Mouse (Mus musculus) midbrain, postnatal 0 days (tissue): ENCODE results near the gene Gm9972. TPM values are rescaled to one million over a fixed set of nuclear protein-coding genes. Genes with fewer than 3 reads are reported as not detected.
A peak's percentile ranks its signal among the peaks of the same experiment; 100 is the strongest.

Experiments
- ATAC-seq: fragments of 200-750 bp; cut with Nextera tagmentation; 2 replicates; pipeline ENCODE4 v1.8.0; 2017; ENCODE audit warnings: moderate number of reproducible peaks, mild to moderate bottlenecking, moderate TSS enrichment, moderate library complexity; ENCODE audit not compliant: low FRiP score
- DNase-seq: peaks from one replicate; pipeline ENCODE4 v3.0.0-alpha.2; 2015; ENCODE audit warnings: low spot score
- H3K27ac ChIP-seq: fragments of 300-500 bp; sonication (generic); 2 replicates; pipeline ENCODE4 v1.5.1; 2014; ENCODE audit warnings: low read depth, mild to moderate bottlenecking, low read length, mixed read lengths
- H3K27me3 ChIP-seq: fragments of 300-500 bp; sonication (generic); 2 replicates; pipeline ENCODE4 v1.6.1; 2014; ENCODE audit warnings: low read length, control low read depth, mixed read lengths; ENCODE audit not compliant: insufficient read depth
- H3K36me3 ChIP-seq: fragments of 300-500 bp; sonication (generic); 2 replicates; pipeline ENCODE4 v1.6.1; 2014; ENCODE audit warnings: low read length, control low read depth, mixed read lengths; ENCODE audit not compliant: insufficient read depth
- H3K4me1 ChIP-seq: fragments of 300-500 bp; sonication (generic); 2 replicates; pipeline ENCODE4 v1.6.1; 2014; ENCODE audit warnings: mild to moderate bottlenecking, control low read depth, antibody characterized with exemption, low read length, mixed read lengths; ENCODE audit not compliant: insufficient read depth
- H3K4me2 ChIP-seq: fragments of 300-500 bp; sonication (generic); 2 replicates; pipeline ENCODE4 v1.6.1; 2014; ENCODE audit warnings: low read depth, mild to moderate bottlenecking, low read length, mixed read lengths; ENCODE audit not compliant: poor library complexity, severe bottlenecking
- H3K4me3 ChIP-seq: fragments of 300-500 bp; sonication (generic); 2 replicates; pipeline ENCODE4 v1.5.1; 2014; ENCODE audit warnings: low read depth, mild to moderate bottlenecking, low read length, moderate library complexity
- H3K9ac ChIP-seq: fragments of 300-500 bp; sonication (generic); replicated peaks from 2 replicates; pipeline ENCODE4 v1.6.1; 2014; ENCODE audit warnings: mild to moderate bottlenecking, low read length, moderate library complexity, mixed read lengths; ENCODE audit not compliant: poor library complexity, severe bottlenecking
- H3K9me3 ChIP-seq: fragments of 300-500 bp; sonication (generic); 2 replicates; pipeline ENCODE4 v1.6.1; 2016; ENCODE audit warnings: low read length, control low read depth
- CTCF ChIP-seq: IDR thresholded peaks from 2 replicates; pipeline ENCODE4 v1.5.1; 2016; ENCODE audit warnings: antibody characterized with exemption, mild to moderate bottlenecking
- WGBS: fragments of 180-500 bp; shearing (Covaris S2); extraction: QIAGEN DNeasy Blood & Tissue Kit; methylation state at CpG from one replicate; pipeline ENCODE4 v1.1.7; 2014; 5-methylcytosine and 5-hydroxymethylcytosine counted together
- polyA plus RNA-seq: library from polyadenylated mRNA; unstranded; fragments of >200 nt; fragmentation: Nextera tagmentation; extraction: Ambion mirVana; gene quantifications from 2 replicates; pipeline ENCODE4 v1.2.1, GENCODE M21; 2015
- total RNA-seq: library from RNA; depleted of rRNA; stranded (reverse); fragments of >200 nt; gene quantifications from 2 replicates; pipeline ENCODE4 v1.2.3, GENCODE M21; 2014; rRNA removed

The Gm9972 gene
- total RNA-seq (not detected in 2 replicates), polyA plus RNA-seq (not detected in 2 replicates)

DNA sequence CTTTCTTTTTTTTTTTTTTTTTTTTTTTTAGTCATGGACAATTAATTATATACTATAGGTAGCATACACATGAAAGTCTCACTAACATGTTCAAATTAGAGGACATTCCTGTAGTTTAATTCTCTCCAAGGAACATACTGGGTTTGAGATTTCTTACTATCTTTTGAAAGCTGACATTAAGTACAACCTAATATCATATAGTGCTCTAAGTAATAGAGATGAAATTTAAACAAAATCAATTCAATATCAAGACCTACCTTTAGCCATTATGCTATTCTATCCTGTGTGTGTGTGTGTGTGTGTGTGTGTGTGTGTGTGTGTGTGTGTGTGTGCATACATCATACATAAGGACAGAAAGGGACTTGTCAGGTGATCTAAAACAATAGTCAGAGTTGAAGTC is at the start of gene Gm9972:
Gene Gm9972, plus strand, starts transcription at position 301 of the 400 bp plus-strand sequence.
- no peak for TF ChIP-seq CTCF
- no peaks in the 10 kb centered on the region for H3K36me3 ChIP-seq
- DNase-seq, result no peak
- no peaks in the 10 kb centered on the region for H3K27me3 ChIP-seq
- H3K4me1 ChIP-seq, result no peaks in the 10 kb centered on the region
- H3K9me3 ChIP-seq, result no peaks in the 10 kb centered on the region
- H3K4me3 ChIP-seq, result no peak within 1 kb of the TSS
- H3K9ac ChIP-seq, result no peak within 1 kb of the TSS
- no peak for ATAC-seq
- H3K4me2 ChIP-seq, result no peak within 1 kb of the TSS
- H3K27ac ChIP-seq, result no peak within 1 kb of the TSS

DNA sequence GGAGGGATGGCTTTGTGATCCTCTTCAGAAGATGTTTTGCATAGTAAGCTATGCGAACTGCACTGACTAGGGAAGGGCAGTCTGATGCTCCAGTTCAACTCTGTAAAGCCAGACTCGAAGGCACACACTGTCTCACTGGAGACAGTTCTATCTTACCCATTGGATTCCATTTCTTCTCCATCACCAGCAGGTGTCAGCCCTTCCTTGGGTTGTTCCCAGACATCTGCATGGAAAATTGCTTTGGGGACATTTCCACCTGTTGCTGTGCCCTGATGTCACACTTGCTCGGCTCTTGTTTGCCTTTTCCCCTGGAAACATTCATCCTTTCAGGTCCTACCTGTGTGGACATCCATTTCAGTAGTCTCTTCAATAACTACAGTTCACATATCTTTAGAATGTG is 36.4 kb upstream of the Gm9972 start:
- H3K9me3 ChIP-seq, result no peaks in the 10 kb centered on the region
- ATAC-seq (no peak), DNase-seq (peak; percentile 52)
- no peak overlapping the region for H3K4me3 ChIP-seq
- H3K4me2 ChIP-seq, result no peak overlapping the region
- H3K27me3 ChIP-seq, result no peaks in the 10 kb centered on the region
- WGBS, result 54% methylated on average over 3 of the region's 3 CpGs
- no peak overlapping the region for H3K27ac ChIP-seq
- no peaks in the 10 kb centered on the region for H3K36me3 ChIP-seq
- TF ChIP-seq CTCF, result peak; percentile 61
- no peaks in the 10 kb centered on the region for H3K4me1 ChIP-seq
- no peak overlapping the region for H3K9ac ChIP-seq

DNA sequence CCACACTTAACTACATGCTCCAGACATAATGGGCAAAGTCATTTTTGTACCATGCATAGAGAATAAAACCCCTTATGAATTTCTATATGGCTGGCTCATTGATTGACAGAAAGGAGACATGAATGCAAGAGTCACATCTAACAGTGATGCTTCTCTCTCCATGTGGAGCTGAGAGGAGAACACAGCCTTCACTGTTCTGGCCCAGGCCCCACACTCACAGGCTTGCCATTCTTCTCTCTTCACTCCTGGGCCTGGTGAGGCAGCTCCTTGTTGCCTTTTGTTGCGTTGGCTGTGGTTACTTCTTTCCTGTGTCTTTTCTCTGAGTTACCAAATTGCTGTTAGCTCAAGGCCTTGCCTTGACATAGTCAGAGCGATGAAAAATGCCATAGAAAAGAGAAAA is 23.6 kb upstream of the Gm9972 start:
- 77% methylated on average over 2 of the region's 2 CpGs for WGBS
- Histone ChIP-seq H3K9me3 (no peaks in the 10 kb centered on the region), H3K9ac (no peak overlapping the region), H3K4me1 (no peaks in the 10 kb centered on the region), H3K27me3 (no peaks in the 10 kb centered on the region), H3K27ac (0 out of 2 replicates have a peak overlapping the region, but pooled peaks have one; percentile 32), H3K36me3 (no peaks in the 10 kb centered on the region), H3K4me2 (no peak overlapping the region), H3K4me3 (no peak overlapping the region)
- ATAC-seq (no peak), DNase-seq (peak; percentile 22)
- TF ChIP-seq CTCF, result no peak

GRCm38 (mm10) chr11:43012980-43013379 is 22.6 kb upstream of the Gm9972 start:
- Histone ChIP-seq H3K4me3 (no peak overlapping the region), H3K4me1 (no peaks in the 10 kb centered on the region), H3K36me3 (no peaks in the 10 kb centered on the region), H3K27ac (peak overlapping the region; percentile 39; the same call in 1 of the 2 replicates), H3K27me3 (no peaks in the 10 kb centered on the region), H3K9me3 (no peaks in the 10 kb centered on the region), H3K9ac (no peak overlapping the region), H3K4me2 (no peak overlapping the region)
- TF ChIP-seq CTCF, result no peak
- DNase-seq (no peak), ATAC-seq (no peak)
- 67% methylated on average over 4 of the region's 4 CpGs for WGBS

GRCm38 (mm10) chr11:43023109-43023688 is 12.3 kb upstream of the Gm9972 start:
- TF ChIP-seq CTCF, result no peak
- Histone ChIP-seq H3K27me3 (no peaks in the 10 kb centered on the region), H3K9me3 (no peaks in the 10 kb centered on the region), H3K36me3 (no peaks in the 10 kb centered on the region), H3K4me2 (no peak overlapping the region), H3K4me3 (no peak overlapping the region), H3K9ac (no peak overlapping the region), H3K4me1 (no peaks in the 10 kb centered on the region), H3K27ac (no peak overlapping the region)
- DNase-seq, result no peak
- no peak for ATAC-seq

DNA sequence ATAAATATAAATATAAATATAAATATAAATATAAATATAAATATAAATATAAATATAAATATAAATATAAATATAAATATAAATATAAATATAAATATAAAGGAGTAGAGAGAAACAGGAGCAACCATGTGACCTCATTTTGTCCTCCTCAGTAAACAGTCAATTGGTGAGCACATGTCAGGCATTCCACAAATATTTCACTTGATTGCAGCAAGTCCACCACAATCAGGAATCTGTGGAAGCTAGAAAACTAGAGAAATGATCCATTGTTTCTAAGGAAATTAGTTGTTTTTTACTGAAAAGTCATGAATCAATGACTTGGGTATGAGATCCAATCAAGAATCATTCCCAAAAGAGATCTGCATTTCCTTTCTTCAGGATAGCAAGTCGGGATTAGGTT is 5.7 kb upstream of the Gm9972 start:
- ATAC-seq (no peak), DNase-seq (no peak)
- no peak overlapping the region for H3K4me3 ChIP-seq
- no peaks in the 10 kb centered on the region for H3K27me3 ChIP-seq
- H3K4me1 ChIP-seq, result no peaks in the 10 kb centered on the region
- no peak overlapping the region for H3K9ac ChIP-seq
- no peak for TF ChIP-seq CTCF
- no peak overlapping the region for H3K27ac ChIP-seq
- WGBS, result 70% methylated on average over 1 of the region's 1 CpGs
- H3K4me2 ChIP-seq, result no peak overlapping the region
- H3K36me3 ChIP-seq, result no peaks in the 10 kb centered on the region
- no peaks in the 10 kb centered on the region for H3K9me3 ChIP-seq
